Mouse (Mus musculus): ENCODE measurements at regions not wholly inside any gene's neighbourhood (a gene's known extent, or its start where the extent isn't known, plus 50 kb on each side); places are given as distances from the start of the nearest gene placed in this dataset.

GRCm38 (mm10) chrX:161582019-161582659 lies 134.7 kb upstream of the Rai2 start:
- TF ChIP-seq CTCF (IDR thresholded peaks at IDR 0.05; ENCODE audit: low read depth) (no peak), EP300 (IDR thresholded peaks at IDR 0.05; ENCODE audit: low read depth) (no peak)
